ENCODE assay signal across 23 mouse cellular contexts in genomic region chr13:94870461-94871186, GRCm38 (mm10). TPM values are rescaled to one million over a fixed set of nuclear protein-coding genes. Genes with fewer than 3 reads are reported as not detected.
A peak's percentile ranks its signal among the peaks of the same experiment; 100 is the strongest.
DNase-seq lines count a peak whose midpoint lies in the region; ATAC-seq lines count a peak whose summit lies in the region.
"Had no signal": no experiment of that assay in that cellular context is flagged by ENCODE, and none has a peak within 500 bp of the region (broad histone marks: within the 10 kb centered on the region; RNA-seq: fewer than 3 reads in every experiment).

No protein-coding gene starts in this region.

- H3K36me3 ChIP-seq in midbrain, embryonic 10.5 days: no peaks in the 10 kb centered on the region
- H3K36me3 ChIP-seq in midbrain, embryonic 13.5 days: no peaks in the 10 kb centered on the region
- no peaks in the 10 kb centered on the region for H3K36me3 ChIP-seq in embryonic facial prominence, embryonic 10.5 days (replicated peaks)
- H3K36me3 ChIP-seq: embryonic facial prominence, embryonic 15.5 days; kidney, embryonic 15.5 days; stomach, embryonic 15.5 days had no signal

- under 1% methylated on average over 21 of the region's 21 CpGs for WGBS in midbrain, embryonic 10.5 days
- WGBS in midbrain, embryonic 13.5 days: 1% methylated on average over 21 of the region's 21 CpGs
- under 1% methylated on average over 21 of the region's 21 CpGs for WGBS in embryonic facial prominence, embryonic 10.5 days

- H3K9ac ChIP-seq in midbrain, embryonic 13.5 days (replicated peaks): no peak overlapping the region
- H3K9ac ChIP-seq: embryonic facial prominence, embryonic 15.5 days; forebrain, embryonic 13.5 days; kidney, embryonic 15.5 days; stomach, embryonic 15.5 days had no signal

- no peak overlapping the region for H3K4me3 ChIP-seq in midbrain, embryonic 10.5 days
- no peak overlapping the region for H3K4me3 ChIP-seq in midbrain, embryonic 13.5 days (replicated peaks)
- no peak overlapping the region for H3K4me3 ChIP-seq in embryonic facial prominence, embryonic 10.5 days
- H3K4me3 ChIP-seq: embryonic facial prominence, embryonic 15.5 days; forebrain, embryonic 13.5 days; kidney, embryonic 15.5 days; stomach, embryonic 15.5 days had no signal

- H3K9me3 ChIP-seq in midbrain, embryonic 10.5 days (replicated peaks): no peaks in the 10 kb centered on the region
- no peaks in the 10 kb centered on the region for H3K9me3 ChIP-seq in midbrain, embryonic 13.5 days
- H3K9me3 ChIP-seq in embryonic facial prominence, embryonic 10.5 days: no peaks in the 10 kb centered on the region
- H3K9me3 ChIP-seq: embryonic facial prominence, embryonic 15.5 days; forebrain, embryonic 13.5 days; kidney, embryonic 15.5 days; stomach, embryonic 15.5 days had no signal

- H3K27me3 ChIP-seq in midbrain, embryonic 10.5 days (ENCODE audit: low read depth, poor library complexity, severe bottlenecking): peaks cover 100% of the 10 kb centered on the region
- H3K27me3 ChIP-seq in midbrain, embryonic 13.5 days: peaks cover 93% of the 10 kb centered on the region
- peaks cover 100% of the 10 kb centered on the region for H3K27me3 ChIP-seq in embryonic facial prominence, embryonic 10.5 days (replicated peaks; ENCODE audit: low read depth, poor library complexity, severe bottlenecking)

- no peak for ATAC-seq in midbrain, embryonic 13.5 days
- ATAC-seq: CD4-positive, CD25-positive, alpha-beta regulatory T cell, adult 4 months; forebrain, embryonic 13.5 days; midbrain, embryonic 16.5 days had no signal

- no peak overlapping the region for H3K27ac ChIP-seq in midbrain, embryonic 10.5 days (replicated peaks)
- H3K27ac ChIP-seq in midbrain, embryonic 13.5 days: no peak overlapping the region
- H3K27ac ChIP-seq in embryonic facial prominence, embryonic 10.5 days (replicated peaks): no peak overlapping the region
- H3K27ac ChIP-seq: embryonic facial prominence, embryonic 15.5 days; forebrain, embryonic 13.5 days; kidney, embryonic 15.5 days; stomach, embryonic 15.5 days had no signal

- peak; percentile 30 to 52 for DNase-seq in cerebellum, postnatal 10 days
- no peak for DNase-seq in cerebellum, postnatal 4 days (ENCODE audit: low spot score in 2 of 2)
- DNase-seq in midbrain, embryonic 10.5 days (ENCODE audit: low spot score): peak; percentile 59
- peak; percentile 58 for DNase-seq in embryonic facial prominence, embryonic 10.5 days (ENCODE audit: low spot score)
- DNase-seq in retina, postnatal 1 day: peak; percentile 37
- DNase-seq in lung, postnatal 4 days: no peak
- DNase-seq in cerebellum, adult 9-10 months: no peak
- DNase-seq: gastrocnemius, postnatal 14 days; heart, postnatal 10 days; lung, adult 18-20 months; lung, postnatal 36 days; right cerebral cortex, postnatal 14 days; thymus, adult 2 months had no signal

- peaks cover 47% of the 10 kb centered on the region for H3K4me1 ChIP-seq in midbrain, embryonic 10.5 days
- H3K4me1 ChIP-seq in midbrain, embryonic 13.5 days (replicated peaks): peaks cover 11% of the 10 kb centered on the region; the same call in 1 of the 2 replicates
- peaks cover 25% of the 10 kb centered on the region for H3K4me1 ChIP-seq in embryonic facial prominence, embryonic 10.5 days

- no peak overlapping the region for H3K4me2 ChIP-seq in midbrain, embryonic 13.5 days (replicated peaks)
- H3K4me2 ChIP-seq: embryonic facial prominence, embryonic 15.5 days; forebrain, embryonic 13.5 days; kidney, embryonic 15.5 days; stomach, embryonic 15.5 days had no signal

RNA-seq across cellular contexts. Expression of gene Otp, which starts 4.8 kb away (rescaled TPM):
- polyA plus RNA-seq in midbrain, embryonic 10.5 days (2016; fragmentation: Nextera tagmentation; extraction: Ambion mirVana): 0.77 and 1.5 TPM in 2 replicates
- 5.3 and 5.4 TPM in 2 replicates for polyA plus RNA-seq in midbrain, embryonic 13.5 days (2015; fragmentation: Nextera tagmentation; extraction: Ambion mirVana)
- polyA plus RNA-seq in embryonic facial prominence, embryonic 10.5 days (2016; fragmentation: Nextera tagmentation; extraction: Ambion mirVana): 0.47 and 0.78 TPM in 2 replicates
- polyA plus RNA-seq: CD4-positive, CD25-positive, alpha-beta regulatory T cell, adult 4 months; embryonic facial prominence, embryonic 15.5 days; kidney, embryonic 15.5 days; large intestine, adult 2 months; liver, adult 2 months; spleen, adult 2 months; stomach, embryonic 15.5 days; thymus, adult 2 months had no signal

Comparison
In these comparisons a context has a peak if more than half of its experiments do, and no peak if none do; other contexts are left out.
1. DNase-seq: peak in cerebellum, postnatal 10 days (2 of 2), midbrain, embryonic 10.5 days (single experiment), embryonic facial prominence, embryonic 10.5 days (single experiment) and retina, postnatal 1 day (single experiment); none in cerebellum, postnatal 4 days (0 of 2), lung, postnatal 4 days (0 of 2) and cerebellum, adult 9-10 months (single experiment).